Mouse (Mus musculus) MEL-GATA-1-ER (cell line): ENCODE measurements at regions not wholly inside any gene's neighbourhood (a gene's known extent, or its start where the extent isn't known, plus 50 kb on each side); places are given as distances from the start of the nearest gene placed in this dataset.
A peak's percentile ranks its signal among the peaks of the same experiment; 100 is the strongest.

Source experiments
- DNase-seq: peaks from one replicate; pipeline ENCODE4 v3.0.0-alpha.2; 2012; ENCODE audit warnings: low read depth; ENCODE audit errors: extremely low read depth

- no peak for DNase-seq
Observed at GRCm38 (mm10) chr13:114672411-114672810, 145.6 kb upstream of the Mocs2 start.

- DNase-seq, result no peak
Observed at GRCm38 (mm10) chr13:114679703-114680378, 138.2 kb upstream of the Mocs2 start.

GRCm38 (mm10) chr13:114680379-114680733 lies 137.7 kb upstream of the Mocs2 start:
- peak; percentile 38 for DNase-seq

- DNase-seq, result no peak
Observed at GRCm38 (mm10) chr13:114681196-114681595, 136.8 kb upstream of the Mocs2 start.

GRCm38 (mm10) chr13:114681887-114682286 lies 136.1 kb upstream of the Mocs2 start:
- DNase-seq, result peak; percentile 29

- no peak for DNase-seq
Observed at GRCm38 (mm10) chr13:114682891-114683290, 135.1 kb upstream of the Mocs2 start.

DNA sequence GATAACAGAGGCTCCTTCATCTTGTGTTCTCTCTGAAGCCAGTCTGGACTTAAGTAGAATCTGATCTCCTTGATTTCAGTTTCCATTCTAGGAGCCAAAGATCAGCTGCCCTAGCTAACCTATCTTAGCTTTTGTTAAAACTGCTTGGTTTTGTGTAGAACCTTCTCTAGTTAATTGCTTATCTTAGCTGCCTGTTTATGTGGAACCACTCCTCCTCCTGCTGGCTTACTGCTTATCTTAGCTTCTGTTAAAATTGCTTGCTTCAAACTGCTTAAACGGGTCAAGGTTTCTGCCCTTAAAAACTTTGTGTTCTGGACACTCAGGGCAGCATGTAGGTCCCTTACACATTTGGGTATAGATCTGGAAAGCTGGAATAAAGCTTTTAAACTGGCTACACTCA lies 133.7 kb upstream of the Mocs2 start:
- DNase-seq, result no peak

DNA sequence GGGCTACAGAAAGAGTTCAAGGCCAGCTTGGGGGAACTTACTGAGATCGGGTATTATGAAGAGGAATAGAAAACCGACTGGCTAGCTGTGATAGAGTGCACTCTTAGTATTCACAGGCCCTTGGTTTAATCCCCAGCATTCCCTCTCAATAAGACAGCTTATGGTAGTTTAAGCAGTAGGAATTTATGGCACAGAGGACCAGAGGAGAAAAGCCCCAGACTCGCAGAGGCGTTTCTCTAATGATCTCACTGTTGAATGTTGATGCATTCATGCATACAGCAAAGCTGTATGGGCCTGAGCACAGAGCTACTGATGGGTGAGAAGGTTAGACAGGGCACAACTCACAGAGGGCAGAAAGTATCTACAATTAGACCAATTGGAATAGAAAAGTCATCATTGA lies 132.7 kb upstream of the Mocs2 start:
- no peak for DNase-seq

DNA sequence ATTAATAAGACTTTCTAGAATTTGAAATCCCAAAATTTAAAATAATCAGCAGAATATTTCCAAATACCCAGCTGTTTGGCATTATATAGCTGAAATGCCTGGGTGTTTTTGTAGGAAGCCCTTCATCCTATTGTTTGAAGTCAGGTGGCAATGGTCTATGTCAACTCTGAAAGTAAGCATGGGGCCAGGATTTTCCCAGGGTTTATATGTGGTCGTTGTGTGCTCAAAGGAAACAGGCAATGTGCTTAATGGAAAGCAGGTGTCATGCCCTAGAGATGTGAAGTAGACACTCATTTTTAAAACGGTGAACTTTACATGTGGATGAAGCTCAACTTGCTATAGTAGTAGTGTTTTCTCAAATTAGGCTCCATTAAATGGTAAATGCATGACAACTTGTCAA lies 105.4 kb upstream of the Mocs2 start:
- DNase-seq, result no peak

DNA sequence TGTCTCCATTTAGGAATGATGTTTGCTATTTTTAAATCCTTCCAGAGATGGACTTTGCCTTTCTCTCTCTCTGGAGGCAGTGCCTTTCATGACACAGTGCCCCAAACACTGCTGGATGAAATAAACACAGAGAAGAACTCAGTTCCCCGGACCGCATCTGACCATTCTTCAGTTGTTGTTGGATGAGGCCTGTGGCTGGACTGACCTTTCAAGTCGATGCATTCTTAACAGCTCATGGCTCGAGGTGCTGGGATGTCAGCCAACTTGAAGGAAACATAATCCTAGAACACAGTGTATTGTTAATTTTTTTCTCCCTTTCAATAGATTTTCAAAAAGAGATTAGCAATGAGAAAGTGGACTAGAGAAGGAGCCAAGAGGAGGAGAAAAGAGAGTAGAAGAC lies 98.3 kb upstream of the Mocs2 start:
- DNase-seq, result no peak

DNA sequence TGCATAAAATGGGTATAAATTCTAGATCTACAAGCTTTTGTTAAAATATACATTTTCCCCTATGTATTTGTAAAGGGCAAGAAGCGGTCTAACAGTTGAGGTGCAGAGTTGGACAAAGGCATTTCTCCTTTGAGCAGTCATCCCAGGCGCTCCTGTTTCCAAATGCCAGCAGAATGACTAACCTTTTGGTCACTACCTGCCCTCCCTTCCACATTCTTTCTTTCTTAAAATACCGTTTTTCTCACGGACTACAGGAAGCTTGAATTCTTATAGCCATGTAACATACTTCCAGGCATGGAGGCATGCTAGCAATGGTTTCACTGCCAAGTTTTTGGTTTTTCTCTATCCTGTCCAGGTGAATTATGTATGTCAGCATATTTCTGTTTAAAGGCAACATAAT lies 91.2 kb upstream of the Mocs2 start:
- DNase-seq, result no peak

- no peak for DNase-seq
Observed at GRCm38 (mm10) chr13:114735066-114735465, 83.0 kb upstream of the Mocs2 start.

DNA sequence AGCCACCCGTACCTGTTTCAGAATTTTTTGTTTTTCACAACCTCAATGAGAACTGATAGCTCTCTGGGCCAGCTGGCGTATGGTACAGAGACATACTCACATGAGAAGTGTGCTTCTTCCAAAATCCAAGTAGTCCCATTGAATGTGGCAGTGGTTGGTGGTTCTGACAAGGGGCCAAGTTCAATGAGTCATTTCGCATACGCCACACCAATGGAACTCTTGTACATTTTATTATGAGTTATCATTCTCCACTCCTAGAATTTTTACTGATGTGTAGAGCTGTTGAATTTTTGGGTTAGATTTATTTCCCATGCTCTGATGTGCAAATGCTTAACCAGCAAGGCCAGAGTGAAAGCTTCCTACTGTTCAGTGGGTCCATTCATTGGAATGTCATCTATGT lies 82.0 kb upstream of the Mocs2 start:
- DNase-seq, result no peak

DNA sequence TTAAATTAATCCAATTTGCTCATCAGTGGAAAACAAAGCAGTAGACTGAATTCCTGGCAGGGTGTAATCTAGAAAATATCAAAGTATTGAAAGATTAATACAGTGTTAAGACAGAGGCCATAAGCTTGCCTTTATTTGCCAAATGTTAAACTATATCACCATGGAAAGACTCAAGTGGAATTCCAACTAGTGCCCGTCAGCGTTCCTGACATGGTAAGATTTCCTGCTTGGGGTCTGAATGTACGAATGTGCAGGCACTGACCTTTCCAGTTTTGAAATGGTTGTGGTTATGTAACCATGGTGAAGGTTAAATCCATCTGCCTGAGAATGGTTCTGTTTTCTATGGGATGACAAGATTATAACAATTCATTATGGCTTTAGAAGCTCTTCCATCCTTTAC lies 75.5 kb upstream of the Mocs2 start:
- DNase-seq, result no peak

DNA sequence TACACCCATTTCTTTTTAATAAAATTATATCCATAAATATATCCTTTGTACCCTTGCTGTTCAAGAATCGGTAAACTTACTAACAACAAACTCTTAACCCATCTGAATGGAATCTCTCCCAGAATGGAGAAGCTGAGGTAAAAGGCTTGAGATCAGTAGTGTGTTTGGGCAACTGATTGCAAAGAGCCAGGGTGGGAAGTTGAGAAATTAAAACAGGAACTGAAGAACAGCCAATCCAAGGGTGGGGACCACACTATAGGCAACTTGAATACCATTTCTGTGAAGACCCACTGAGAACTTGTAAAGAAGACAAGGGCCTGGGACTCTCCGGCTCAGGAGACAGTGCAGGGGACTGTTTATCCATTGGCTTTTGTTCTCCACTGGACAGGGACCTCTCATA lies 72.2 kb upstream of the Mocs2 start:
- no peak for DNase-seq

GRCm38 (mm10) chr13:114757459-114757858 lies 60.6 kb upstream of the Mocs2 start:
- DNase-seq, result no peak

GRCm38 (mm10) chr13:114759886-114760285 lies 58.1 kb upstream of the Mocs2 start:
- no peak for DNase-seq

DNA sequence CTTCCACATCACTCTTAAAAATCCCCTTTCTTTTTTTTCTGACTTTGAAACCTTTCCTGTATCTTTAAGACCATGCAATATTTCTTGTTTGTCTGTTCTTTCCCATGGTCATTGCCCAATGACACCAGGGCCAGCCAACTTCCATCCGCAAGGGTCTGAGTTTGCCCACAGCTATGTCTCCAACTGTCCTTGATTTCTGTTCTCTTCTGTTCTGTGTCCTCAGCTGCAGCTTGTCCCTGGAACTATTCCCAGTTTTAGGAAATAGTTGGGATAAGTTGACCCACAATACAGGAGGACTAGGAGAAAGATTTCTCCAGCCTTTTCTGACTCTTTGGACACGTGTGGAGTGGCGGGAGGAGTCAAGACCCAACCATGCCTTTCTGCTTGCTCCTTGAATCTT lies 57.1 kb upstream of the Mocs2 start:
- DNase-seq, result no peak
